Mouse (Mus musculus) embryonic fibroblast, embryonic 13.5 days (primary cell): ENCODE data around the gene Gm5134. TPM values are rescaled to one million over a fixed set of nuclear protein-coding genes. Genes with fewer than 3 reads are reported as not detected.

Experiments
- H3K27ac ChIP-seq: 2 replicates; pipeline ENCODE4 v1.5.1; 2012; ENCODE audit warnings: low read length, control low read depth, inconsistent platforms; ENCODE audit not compliant: insufficient read depth
- H3K4me1 ChIP-seq: 2 replicates; pipeline ENCODE4 v1.6.1; 2011; ENCODE audit warnings: low read length; ENCODE audit not compliant: control insufficient read depth, insufficient read depth
- H3K4me3 ChIP-seq: 2 replicates; pipeline ENCODE4 v1.5.1; 2011; ENCODE audit warnings: mild to moderate bottlenecking, control low read depth, low read length; ENCODE audit not compliant: insufficient read depth
- CTCF ChIP-seq: IDR thresholded peaks from 2 replicates; pipeline ENCODE4 v1.5.1; 2011; ENCODE audit warnings: mild to moderate bottlenecking, control low read depth, low read length, moderate library complexity, borderline replicate concordance; ENCODE audit not compliant: insufficient read depth
- POLR2A ChIP-seq: IDR thresholded peaks from 2 replicates; pipeline ENCODE4 v1.6.1; 2011; ENCODE audit warnings: low read depth, mild to moderate bottlenecking, control low read depth, low read length, moderate library complexity
- polyA plus RNA-seq: library from polyadenylated mRNA; stranded (reverse); fragments of >200 nt; gene quantifications from 2 replicates; pipeline ENCODE4 v1.2.4, GENCODE M21; 2011; ENCODE audit warnings: low read depth; ENCODE audit not compliant: missing spikeins, insufficient read length

The Gm5134 gene
- polyA plus RNA-seq, 1 experiment: not detected

DNA sequence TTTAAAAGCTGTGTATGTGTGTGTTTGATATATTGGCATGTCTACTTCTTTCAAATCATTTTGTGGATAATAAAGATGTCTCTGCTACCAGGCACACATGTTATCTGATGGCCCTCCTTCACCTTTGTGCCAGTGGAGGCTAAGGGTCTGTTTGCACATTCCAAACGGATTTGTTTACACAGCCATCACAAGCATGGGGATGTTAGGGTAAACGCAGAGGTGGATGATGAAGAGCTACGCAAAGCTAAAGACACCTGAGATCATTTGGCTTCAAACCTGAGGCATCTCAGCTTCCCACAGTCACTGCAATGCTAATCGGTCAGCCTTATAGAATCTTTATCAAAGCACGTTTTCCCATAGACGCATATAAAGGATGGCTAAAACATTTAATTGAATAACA is 94.7 kb downstream of the Gm5134 start:
- no peak overlapping the region for H3K4me3 ChIP-seq
- 0 out of 2 replicates have a peak, but pooled peaks cover 3% of the 10 kb centered on the region for H3K4me1 ChIP-seq
- no peak overlapping the region for H3K27ac ChIP-seq
- no peak for TF ChIP-seq CTCF
- no peak for TF ChIP-seq POLR2A

GRCm38 (mm10) chr10:76051860-76052259 is 97.5 kb downstream of the Gm5134 start:
- H3K4me1 ChIP-seq: no peaks in the 10 kb centered on the region
- TF ChIP-seq POLR2A (no peak), CTCF (no peak)
- H3K4me3 ChIP-seq: no peak overlapping the region
- H3K27ac ChIP-seq: no peak overlapping the region

Other genes starting within 250 kb of the Gm5134 start
- gene Cabin1, start 190.2 kb upstream of the Gm5134 start, polyA plus RNA-seq: 30.2 and 30.9 TPM in 2 replicates
- 40.5 and 42.1 TPM in 2 replicates for gene Ddt, start 181.1 kb upstream of the Gm5134 start, polyA plus RNA-seq
- not detected in 2 replicates for gene Gm20441, start 173.6 kb upstream of the Gm5134 start, polyA plus RNA-seq
- 14.0 and 15.5 TPM in 2 replicates for gene Gstt3, start 173.1 kb upstream of the Gm5134 start, polyA plus RNA-seq
- gene Gstt1, start 155.9 kb upstream of the Gm5134 start, polyA plus RNA-seq: 8.0 and 17.2 TPM in 2 replicates
- not detected in 2 replicates for gene Gstt4, start 132.0 kb upstream of the Gm5134 start, polyA plus RNA-seq
- gene Gstt2, start 117.1 kb upstream of the Gm5134 start, polyA plus RNA-seq: 2.6 and 4.4 TPM in 2 replicates
- 614 and 763 TPM in 2 replicates for gene Mif, start 94.3 kb upstream of the Gm5134 start, polyA plus RNA-seq
- not detected in 2 replicates for gene Derl3, start 61.1 kb upstream of the Gm5134 start, polyA plus RNA-seq
- gene Smarcb1, start 32.9 kb upstream of the Gm5134 start, polyA plus RNA-seq: 56.2 and 77.9 TPM in 2 replicates
- gene Chchd10, start 21.4 kb upstream of the Gm5134 start, polyA plus RNA-seq: 21.8 and 23.1 TPM in 2 replicates
- 69.2 and 71.0 TPM in 2 replicates for gene Mmp11, start 18.0 kb upstream of the Gm5134 start, polyA plus RNA-seq
- 0.74 TPM in 1 of 2 replicates, not detected in the other for gene Gm867, start 13.8 kb upstream of the Gm5134 start, polyA plus RNA-seq
- gene Vpreb3, start 11.5 kb upstream of the Gm5134 start, polyA plus RNA-seq: not detected in 2 replicates
- 13.4 and 13.8 TPM in 2 replicates for gene Zfp280b, start 78.1 kb downstream of the Gm5134 start, polyA plus RNA-seq
- gene Slc5a4b, start 156.4 kb downstream of the Gm5134 start, polyA plus RNA-seq: not detected in 2 replicates
- not detected in 2 replicates for gene Slc5a4a, start 192.9 kb downstream of the Gm5134 start, polyA plus RNA-seq